Mouse (Mus musculus) CH12.LX (cell line): ENCODE data around the gene Lias.
A peak's percentile ranks its signal among the peaks of the same experiment; 100 is the strongest.

Experiments used
- BHLHE40 ChIP-seq: IDR thresholded peaks from 2 replicates; pipeline ENCODE4 v1.6.1; 2011; ENCODE audit warnings: mild to moderate bottlenecking, low read depth, low read length, improper control_type of control experiment
- CTCF ChIP-seq, 2 experiments: IDR thresholded peaks in 1 of 2; conservative IDR thresholded peaks in 1 of 2; 2 replicates each; pipeline ENCODE4 v1.5.1; 2011 to 2012; ENCODE audit warnings: low read depth in 2 of 2, low read length in 2 of 2, improper control_type of control experiment in 1 of 2, inconsistent platforms in 1 of 2, mild to moderate bottlenecking in 1 of 2, moderate library complexity in 1 of 2
- ELF1 ChIP-seq: IDR thresholded peaks from 2 replicates; pipeline ENCODE4 v1.6.1; 2014; ENCODE audit warnings: low read depth, mild to moderate bottlenecking, inconsistent platforms, low read length, improper control_type of control experiment
- JUND ChIP-seq: conservative IDR thresholded peaks from 2 replicates; pipeline ENCODE4 v1.6.1; 2011; ENCODE audit warnings: low read depth, low read length, improper control_type of control experiment
- MAFK ChIP-seq: IDR thresholded peaks from 2 replicates; pipeline ENCODE4 v1.6.1; 2011; ENCODE audit warnings: low read length, improper control_type of control experiment; ENCODE audit not compliant: insufficient replicate concordance
- MAZ ChIP-seq: IDR thresholded peaks from 2 replicates; pipeline ENCODE4 v1.6.1; 2012; ENCODE audit warnings: low read depth, mild to moderate bottlenecking, inconsistent platforms, low read length, improper control_type of control experiment, moderate library complexity
- POLR2A ChIP-seq: IDR thresholded peaks from 2 replicates; pipeline ENCODE4 v1.6.1; 2011; ENCODE audit warnings: low read depth, mild to moderate bottlenecking, improper control_type of control experiment, low read length
- RCOR1 ChIP-seq: conservative IDR thresholded peaks from 2 replicates; pipeline ENCODE4 v1.6.1; 2012; ENCODE audit warnings: low read depth, mild to moderate bottlenecking, inconsistent platforms, low read length, improper control_type of control experiment
- SIN3A ChIP-seq: IDR thresholded peaks from 2 replicates; pipeline ENCODE4 v1.6.1; 2012; ENCODE audit warnings: low read length, improper control_type of control experiment, inconsistent platforms
- USF1 ChIP-seq: IDR thresholded peaks from 2 replicates; pipeline ENCODE4 v1.6.1; 2014; ENCODE audit warnings: low read depth, mild to moderate bottlenecking, inconsistent platforms, low read length, improper control_type of control experiment
- ZMIZ1 ChIP-seq: IDR thresholded peaks from 2 replicates; pipeline ENCODE4 v1.6.1; 2012; ENCODE audit warnings: low read depth, mild to moderate bottlenecking, inconsistent platforms, low read length, improper control_type of control experiment

DNA sequence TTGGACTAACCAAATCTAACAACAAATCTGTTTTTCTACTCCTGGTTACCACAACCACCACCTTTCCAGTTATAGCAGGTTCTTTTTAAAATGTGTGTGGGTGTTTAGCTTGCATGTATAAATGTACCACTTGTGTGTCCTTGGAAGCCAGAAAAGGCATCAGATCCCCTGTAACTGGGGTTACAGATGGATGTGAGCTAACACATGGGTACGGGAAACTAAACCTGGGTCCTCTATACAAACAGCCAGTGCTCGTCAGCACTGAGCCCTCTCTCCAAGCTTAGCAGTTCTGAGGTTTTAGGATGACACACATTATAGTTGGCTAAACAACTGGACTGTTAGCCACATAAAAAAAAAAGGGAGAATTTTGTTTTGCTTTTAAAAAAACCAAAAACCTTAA lies 5.6 kb upstream of the Lias start:
- TF ChIP-seq POLR2A: no peak
- no peak for TF ChIP-seq USF1
- no peak for TF ChIP-seq CTCF (conservative IDR thresholded peaks at IDR 0.05 in 1 of 2, IDR thresholded peaks at IDR 0.05 in 1 of 2; ENCODE audit: low read depth in 2 of 2, low read length in 2 of 2)
- TF ChIP-seq MAFK: 0 out of 2 replicates have a peak, but pooled peaks have one; percentile 5
- peak; percentile 36; the same call in 1 of the 2 replicates for TF ChIP-seq ZMIZ1
- no peak for TF ChIP-seq RCOR1
- TF ChIP-seq JUND: no peak
- TF ChIP-seq MAZ: no peak
- TF ChIP-seq SIN3A: no peak
- TF ChIP-seq BHLHE40: no peak
- TF ChIP-seq ELF1: no peak
